In the genomic region with DNA sequence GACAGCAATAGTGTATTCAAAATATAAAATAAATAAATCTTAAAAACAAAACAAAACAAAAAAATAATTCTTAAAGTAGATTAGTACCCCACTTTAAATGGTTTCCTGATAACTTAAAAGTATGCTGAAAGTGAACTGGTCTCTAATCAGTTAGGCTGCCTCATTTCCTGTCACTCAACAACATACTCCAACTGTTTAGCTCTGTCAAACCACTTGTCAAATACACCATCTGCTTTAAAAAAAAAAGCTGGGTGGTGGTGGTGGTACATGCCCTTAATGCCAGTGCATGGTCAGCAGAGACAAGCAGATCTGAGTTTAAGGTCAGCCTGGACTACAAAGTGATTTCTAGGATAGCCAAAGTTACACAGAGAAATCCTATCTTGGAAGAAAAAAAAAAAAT, we compare ENCODE assay signal across 28 mouse cellular contexts.
"Had no signal": no experiment of that assay in that cellular context is flagged by ENCODE, and none has a peak within 500 bp of the region (broad histone marks: within the 10 kb centered on the region; RNA-seq: fewer than 3 reads in every experiment).

No protein-coding gene starts in this region.

- DNase-seq: gastrocnemius, adult 2 months; gastrocnemius, postnatal 10 days; gastrocnemius, postnatal 25 days; heart, adult 2 months; heart, postnatal 14 days; heart, postnatal 36 days; kidney, adult 18-20 months; kidney, adult 9 months; kidney, postnatal 14 days; kidney, postnatal 36 days; layer of hippocampus, adult 9-11 months; layer of hippocampus, postnatal 36 days; left cerebral cortex, postnatal 4 days had no signal

- H3K27me3 ChIP-seq: heart, embryonic 13.5 days; heart, embryonic 15.5 days; hindbrain, embryonic 12.5 days; intestine, embryonic 15.5 days; kidney, embryonic 15.5 days; limb, embryonic 13.5 days; limb, embryonic 15.5 days; liver, embryonic 12.5 days had no signal

- H3K4me1 ChIP-seq: heart, embryonic 13.5 days; heart, embryonic 15.5 days; hindbrain, embryonic 10.5 days; hindbrain, embryonic 12.5 days; intestine, embryonic 15.5 days; kidney, embryonic 15.5 days; limb, embryonic 13.5 days; limb, embryonic 15.5 days had no signal

- ATAC-seq: hindbrain, embryonic 16.5 days; inflammation-experienced regulatory T-cells, adult 6 months; intestine, embryonic 15.5 days; intestine, postnatal 0 days; liver, embryonic 12.5 days had no signal

- H3K9me3 ChIP-seq: heart, embryonic 13.5 days; heart, embryonic 15.5 days; hindbrain, embryonic 10.5 days; hindbrain, embryonic 12.5 days; intestine, embryonic 15.5 days; kidney, embryonic 15.5 days; limb, embryonic 13.5 days; limb, embryonic 15.5 days; liver, embryonic 12.5 days had no signal

- H3K27ac ChIP-seq: gastrocnemius, adult 2 months; heart, adult 2 months; heart, embryonic 13.5 days; heart, embryonic 15.5 days; hindbrain, embryonic 10.5 days; hindbrain, embryonic 12.5 days; hindbrain, embryonic 14.5 days; intestine, embryonic 15.5 days; kidney, embryonic 15.5 days; kidney, postnatal 0 days; limb, embryonic 13.5 days; limb, embryonic 15.5 days; liver, embryonic 12.5 days; liver, embryonic 14.5 days had no signal

- H3K4me3 ChIP-seq: gastrocnemius, adult 2 months; heart, adult 2 months; heart, embryonic 13.5 days; heart, embryonic 15.5 days; hindbrain, embryonic 10.5 days; hindbrain, embryonic 12.5 days; intestine, embryonic 15.5 days; kidney, embryonic 15.5 days; limb, embryonic 13.5 days; limb, embryonic 15.5 days; liver, embryonic 12.5 days had no signal

- H3K9ac ChIP-seq: heart, embryonic 13.5 days; heart, embryonic 15.5 days; hindbrain, embryonic 12.5 days; hindbrain, embryonic 14.5 days; intestine, embryonic 15.5 days; kidney, embryonic 15.5 days; limb, embryonic 13.5 days; limb, embryonic 15.5 days; liver, embryonic 12.5 days; liver, embryonic 14.5 days had no signal
